In genomic region chr7:100918176-100918575, GRCm38 (mm10) we compare ENCODE assay signal across 8 mouse cellular contexts. TPM values are rescaled to one million over a fixed set of nuclear protein-coding genes. Genes with fewer than 3 reads are reported as not detected.
DNase-seq lines count a peak whose midpoint lies in the region; ATAC-seq lines count a peak whose summit lies in the region.

No protein-coding gene starts in this region.

- peak overlapping the region; percentile 5; the same call in 1 of the 2 replicates for H3K9ac ChIP-seq in midbrain, embryonic 11.5 days (ENCODE audit: low read length)
- H3K9ac ChIP-seq in midbrain, embryonic 15.5 days: no peak overlapping the region
- H3K9ac ChIP-seq in embryonic facial prominence, embryonic 15.5 days: no peak overlapping the region
- peak overlapping the region; percentile 56 for H3K9ac ChIP-seq in kidney, embryonic 16.5 days (replicated peaks; ENCODE audit: low read length)
- H3K9ac ChIP-seq in forebrain, embryonic 13.5 days: no peak overlapping the region

- no peaks in the 10 kb centered on the region for H3K9me3 ChIP-seq in midbrain, embryonic 11.5 days (ENCODE audit: control insufficient read depth, low read length)
- no peaks in the 10 kb centered on the region for H3K9me3 ChIP-seq in midbrain, embryonic 15.5 days
- H3K9me3 ChIP-seq in embryonic facial prominence, embryonic 15.5 days (replicated peaks): no peaks in the 10 kb centered on the region
- H3K9me3 ChIP-seq in kidney, embryonic 16.5 days (ENCODE audit: low read length): no peaks in the 10 kb centered on the region
- H3K9me3 ChIP-seq in forebrain, embryonic 13.5 days (replicated peaks): no peaks in the 10 kb centered on the region

- no peak overlapping the region for H3K4me3 ChIP-seq in midbrain, embryonic 11.5 days (ENCODE audit: low read depth, low read length)
- no peak overlapping the region for H3K4me3 ChIP-seq in midbrain, embryonic 15.5 days
- 0 out of 2 replicates have a peak overlapping the region, but pooled peaks have one; percentile 1 for H3K4me3 ChIP-seq in embryonic facial prominence, embryonic 15.5 days (replicated peaks)
- H3K4me3 ChIP-seq in kidney, embryonic 16.5 days (ENCODE audit: low read length): no peak overlapping the region
- no peak overlapping the region for H3K4me3 ChIP-seq in forebrain, embryonic 13.5 days

- DNase-seq in midbrain, embryonic 11.5 days (ENCODE audit: low spot score, missing footprints): no peak
- peak; percentile 76 for DNase-seq in lung, postnatal 36 days
- no peak for DNase-seq in retina, postnatal 1 day
- no peak for DNase-seq in retina, embryonic 14.5 days (ENCODE audit: low spot score)

- WGBS in midbrain, embryonic 11.5 days: 59% methylated on average over 8 of the region's 9 CpGs
- 64% methylated on average over 9 of the region's 9 CpGs for WGBS in midbrain, embryonic 15.5 days
- WGBS in embryonic facial prominence, embryonic 15.5 days: 25% methylated on average over 9 of the region's 9 CpGs
- 11% methylated on average over 9 of the region's 9 CpGs for WGBS in kidney, embryonic 16.5 days
- 61% methylated on average over 9 of the region's 9 CpGs for WGBS in forebrain, embryonic 13.5 days

- 0 out of 2 replicates have a peak, but pooled peaks cover 2% of the 10 kb centered on the region for H3K36me3 ChIP-seq in midbrain, embryonic 11.5 days (ENCODE audit: control insufficient read depth, insufficient read depth, low read length)
- H3K36me3 ChIP-seq in midbrain, embryonic 15.5 days (replicated peaks): no peaks in the 10 kb centered on the region
- peaks cover 23% of the 10 kb centered on the region for H3K36me3 ChIP-seq in embryonic facial prominence, embryonic 15.5 days
- H3K36me3 ChIP-seq in kidney, embryonic 16.5 days (ENCODE audit: insufficient read depth, low read length): peaks cover 27% of the 10 kb centered on the region
- H3K36me3 ChIP-seq in forebrain, embryonic 13.5 days (ENCODE audit: poor library complexity, severe bottlenecking): peaks cover 15% of the 10 kb centered on the region; the same call in 1 of the 2 replicates

- H3K4me2 ChIP-seq in midbrain, embryonic 11.5 days: no peak overlapping the region
- H3K4me2 ChIP-seq in midbrain, embryonic 15.5 days: no peak overlapping the region
- H3K4me2 ChIP-seq in embryonic facial prominence, embryonic 15.5 days (replicated peaks): peak overlapping the region; percentile 33
- peak overlapping the region; percentile 38; the same call in 1 of the 2 replicates for H3K4me2 ChIP-seq in kidney, embryonic 16.5 days (replicated peaks; ENCODE audit: low read depth, low read length)
- H3K4me2 ChIP-seq in forebrain, embryonic 13.5 days: no peak overlapping the region

- no peak overlapping the region for H3K27ac ChIP-seq in midbrain, embryonic 11.5 days (ENCODE audit: low read depth, low read length)
- no peak overlapping the region for H3K27ac ChIP-seq in midbrain, embryonic 15.5 days
- H3K27ac ChIP-seq in embryonic facial prominence, embryonic 15.5 days (replicated peaks): peak overlapping the region; percentile 70
- peak overlapping the region; percentile 94 for H3K27ac ChIP-seq in kidney, embryonic 16.5 days (ENCODE audit: low read length)
- H3K27ac ChIP-seq in forebrain, embryonic 13.5 days: no peak overlapping the region

- H3K4me1 ChIP-seq in midbrain, embryonic 11.5 days (ENCODE audit: control insufficient read depth, insufficient read depth, low read length): peaks cover 18% of the 10 kb centered on the region
- peaks cover 13% of the 10 kb centered on the region for H3K4me1 ChIP-seq in midbrain, embryonic 15.5 days
- H3K4me1 ChIP-seq in embryonic facial prominence, embryonic 15.5 days: peaks cover 84% of the 10 kb centered on the region
- H3K4me1 ChIP-seq in kidney, embryonic 16.5 days (ENCODE audit: insufficient read depth, low read length): peaks cover 87% of the 10 kb centered on the region
- H3K4me1 ChIP-seq in forebrain, embryonic 13.5 days: peaks cover 43% of the 10 kb centered on the region

- no peaks in the 10 kb centered on the region for H3K27me3 ChIP-seq in midbrain, embryonic 11.5 days (ENCODE audit: control insufficient read depth, insufficient read depth, low read length)
- no peaks in the 10 kb centered on the region for H3K27me3 ChIP-seq in midbrain, embryonic 15.5 days (replicated peaks)
- no peaks in the 10 kb centered on the region for H3K27me3 ChIP-seq in embryonic facial prominence, embryonic 15.5 days
- no peaks in the 10 kb centered on the region for H3K27me3 ChIP-seq in kidney, embryonic 16.5 days (ENCODE audit: insufficient read depth, low read length)
- H3K27me3 ChIP-seq in forebrain, embryonic 13.5 days: no peaks in the 10 kb centered on the region

- no peak for ATAC-seq in midbrain, embryonic 11.5 days (ENCODE audit: low FRiP score)
- ATAC-seq in midbrain, embryonic 15.5 days (replicated peaks): no peak
- peak; percentile 45 for ATAC-seq in embryonic facial prominence, embryonic 15.5 days (ENCODE audit: insufficient number of reproducible peaks, low FRiP score, low TSS enrichment, low read depth)
- ATAC-seq in kidney, embryonic 16.5 days (ENCODE audit: low FRiP score, low TSS enrichment): peak; percentile 11; the same call in 1 of the 2 replicates
- no peak for ATAC-seq in forebrain, embryonic 13.5 days

RNA-seq across cellular contexts. Expression of gene Arhgef17, which starts 13.7 kb away (rescaled TPM):
- 6.8 and 6.9 TPM in 2 replicates for polyA plus RNA-seq in midbrain, embryonic 11.5 days (2014; fragmentation: Nextera tagmentation; extraction: Ambion mirVana)
- polyA plus RNA-seq in midbrain, embryonic 15.5 days (2015; fragmentation: Nextera tagmentation; extraction: Ambion mirVana): 13.9 and 14.4 TPM in 2 replicates
- 8.7 and 10.5 TPM in 2 replicates for polyA plus RNA-seq in embryonic facial prominence, embryonic 15.5 days (2015; fragmentation: Nextera tagmentation; extraction: Ambion mirVana)
- 10.7 and 10.8 TPM in 2 replicates for polyA plus RNA-seq in kidney, embryonic 16.5 days (2015; fragmentation: Nextera tagmentation; extraction: Ambion mirVana)
- polyA plus RNA-seq in forebrain, embryonic 13.5 days (2015; fragmentation: Nextera tagmentation; extraction: Ambion mirVana): 4.4 and 4.7 TPM in 2 replicates

RNA-seq across cellular contexts. Expression of gene Relt, which starts 54.9 kb away (rescaled TPM):
- polyA plus RNA-seq in midbrain, embryonic 11.5 days (2014; fragmentation: Nextera tagmentation; extraction: Ambion mirVana): 1.7 and 2.2 TPM in 2 replicates
- 4.7 and 5.9 TPM in 2 replicates for polyA plus RNA-seq in midbrain, embryonic 15.5 days (2015; fragmentation: Nextera tagmentation; extraction: Ambion mirVana)
- 3.5 and 4.2 TPM in 2 replicates for polyA plus RNA-seq in embryonic facial prominence, embryonic 15.5 days (2015; fragmentation: Nextera tagmentation; extraction: Ambion mirVana)
- polyA plus RNA-seq in kidney, embryonic 16.5 days (2015; fragmentation: Nextera tagmentation; extraction: Ambion mirVana): 3.8 and 4.8 TPM in 2 replicates
- 2.4 and 3.1 TPM in 2 replicates for polyA plus RNA-seq in forebrain, embryonic 13.5 days (2015; fragmentation: Nextera tagmentation; extraction: Ambion mirVana)

RNA-seq across cellular contexts. Expression of gene P2ry6, which starts 56.3 kb away (rescaled TPM):
- 1.6 and 2.4 TPM in 2 replicates for polyA plus RNA-seq in midbrain, embryonic 11.5 days (2014; fragmentation: Nextera tagmentation; extraction: Ambion mirVana)
- 3.2 and 3.6 TPM in 2 replicates for polyA plus RNA-seq in midbrain, embryonic 15.5 days (2015; fragmentation: Nextera tagmentation; extraction: Ambion mirVana)
- polyA plus RNA-seq in embryonic facial prominence, embryonic 15.5 days (2015; fragmentation: Nextera tagmentation; extraction: Ambion mirVana): 7.8 and 8.6 TPM in 2 replicates
- 4.8 and 5.2 TPM in 2 replicates for polyA plus RNA-seq in kidney, embryonic 16.5 days (2015; fragmentation: Nextera tagmentation; extraction: Ambion mirVana)
- polyA plus RNA-seq in forebrain, embryonic 13.5 days (2015; fragmentation: Nextera tagmentation; extraction: Ambion mirVana): 1.4 and 1.5 TPM in 2 replicates

Comparison
In these comparisons a context has a peak if more than half of its experiments do, and no peak if none do; other contexts are left out.
1. H3K9ac ChIP-seq: peak in midbrain, embryonic 11.5 days (single experiment) and kidney, embryonic 16.5 days (single experiment); none in midbrain, embryonic 15.5 days (single experiment), embryonic facial prominence, embryonic 15.5 days (single experiment) and forebrain, embryonic 13.5 days (single experiment).
2. ATAC-seq: peak in embryonic facial prominence, embryonic 15.5 days (single experiment) and kidney, embryonic 16.5 days (single experiment); none in midbrain, embryonic 11.5 days (single experiment), midbrain, embryonic 15.5 days (single experiment) and forebrain, embryonic 13.5 days (single experiment).
3. H3K27ac ChIP-seq: peak in embryonic facial prominence, embryonic 15.5 days (single experiment) and kidney, embryonic 16.5 days (single experiment); none in midbrain, embryonic 11.5 days (single experiment), midbrain, embryonic 15.5 days (single experiment) and forebrain, embryonic 13.5 days (single experiment).
4. H3K4me2 ChIP-seq: peak in embryonic facial prominence, embryonic 15.5 days (single experiment) and kidney, embryonic 16.5 days (single experiment); none in midbrain, embryonic 11.5 days (single experiment), midbrain, embryonic 15.5 days (single experiment) and forebrain, embryonic 13.5 days (single experiment).